Mouse (Mus musculus): Measurements from ENCODE around the gene Slc6a1.

Gene Slc6a1

DNA sequence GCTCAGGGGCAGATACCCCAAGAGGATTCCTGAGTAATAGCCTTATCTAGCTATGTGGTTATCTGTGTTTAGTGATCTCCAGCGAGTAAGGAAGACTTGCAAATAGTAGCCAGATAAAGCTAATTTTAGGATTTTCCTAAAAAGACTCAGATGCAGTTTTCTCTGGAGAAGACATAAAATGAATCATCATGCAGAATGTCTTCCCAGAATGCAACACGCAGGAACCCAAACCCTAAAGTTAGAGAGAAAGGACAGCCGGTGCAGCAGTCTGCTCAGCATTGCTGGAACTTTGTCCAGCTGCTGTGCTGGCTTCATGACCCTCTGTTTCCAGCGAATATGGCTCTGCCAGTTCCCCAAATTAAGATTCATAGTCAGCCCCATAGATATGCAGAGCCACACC lies 72.2 kb downstream of the Slc6a1 start:
- DNase-seq (ENCODE audit: low spot score): no peak

DNA sequence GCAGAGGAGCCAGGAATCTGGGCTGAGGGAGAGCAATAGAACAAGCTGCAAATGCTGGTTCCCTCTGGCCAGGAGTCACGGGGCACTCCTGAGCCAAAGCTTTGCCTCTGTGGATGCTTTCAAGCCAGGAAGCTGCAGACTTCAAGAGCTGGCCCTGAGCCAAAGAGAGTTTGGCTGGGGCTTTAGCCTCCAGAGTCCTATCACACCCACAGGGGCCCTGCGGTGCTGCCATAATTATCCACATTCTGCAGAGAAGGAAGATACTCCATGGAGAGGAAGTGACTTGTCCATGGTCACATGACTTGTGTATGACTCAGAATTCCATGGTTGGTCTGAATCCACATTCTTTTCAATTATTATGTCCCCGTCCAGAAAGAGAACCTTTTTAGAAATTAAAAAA lies 75.7 kb downstream of the Slc6a1 start:
- DNase-seq (ENCODE audit: low spot score): no peak

DNA sequence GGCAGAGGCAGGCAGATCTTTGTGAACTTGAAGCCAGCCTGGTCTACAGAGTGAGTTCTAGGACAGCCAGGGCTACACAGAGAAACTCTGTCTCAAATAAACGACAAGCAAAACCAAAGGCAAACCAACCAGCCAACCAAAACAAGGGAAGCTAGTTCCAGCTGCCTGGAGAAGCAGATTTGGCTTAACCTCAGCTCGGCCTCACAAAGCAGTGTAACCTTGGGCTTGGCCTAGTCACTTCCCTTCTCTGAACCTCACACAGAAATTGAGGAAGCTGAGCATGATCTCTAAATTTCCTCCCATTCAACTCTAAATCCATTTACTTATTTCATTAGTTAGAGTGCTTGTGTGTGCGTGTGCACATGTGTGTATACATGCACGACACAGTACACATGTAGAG lies 79.9 kb downstream of the Slc6a1 start:
- no peak for DNase-seq (ENCODE audit: low spot score)

DNA sequence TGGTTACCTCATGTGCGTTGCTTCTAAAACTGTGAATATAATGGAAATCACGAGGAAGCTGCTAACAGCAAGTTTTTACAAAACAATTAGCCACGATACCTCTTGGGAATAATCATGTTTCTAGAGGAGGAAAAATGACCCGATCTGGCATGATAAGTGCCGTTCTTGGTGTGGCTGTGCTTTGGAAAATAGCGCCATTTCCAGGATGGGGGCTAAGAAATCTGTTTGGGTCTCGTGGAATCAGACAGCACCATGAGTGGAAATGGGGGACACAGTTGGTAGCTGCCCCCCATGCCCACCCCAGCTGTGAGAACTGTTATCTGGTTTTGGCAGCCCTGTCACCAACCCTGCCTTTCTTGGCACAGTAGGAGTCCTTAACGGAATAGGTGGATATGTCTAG lies 81.3 kb downstream of the Slc6a1 start:
- DNase-seq (ENCODE audit: low spot score): no peak

DNA sequence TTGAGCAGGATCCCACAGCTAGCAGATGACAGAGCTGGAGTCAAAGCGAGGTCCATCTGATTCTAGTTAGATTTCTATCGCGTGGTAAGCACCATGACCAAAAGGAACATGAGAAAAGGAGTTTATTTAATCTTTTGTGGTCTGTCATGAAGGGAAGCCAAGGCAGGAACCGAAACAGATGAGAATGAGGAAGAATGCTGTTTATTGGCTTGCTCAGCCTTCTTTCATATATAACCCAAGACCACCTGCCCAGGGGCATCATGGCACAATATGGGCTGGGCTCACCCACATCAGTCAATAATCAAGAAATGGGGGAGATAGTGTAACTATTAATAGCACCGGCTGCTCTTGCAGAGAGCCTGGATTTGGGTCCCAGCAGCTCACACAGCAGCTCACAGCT lies 82.3 kb downstream of the Slc6a1 start:
- no peak for DNase-seq (ENCODE audit: low spot score)

DNA sequence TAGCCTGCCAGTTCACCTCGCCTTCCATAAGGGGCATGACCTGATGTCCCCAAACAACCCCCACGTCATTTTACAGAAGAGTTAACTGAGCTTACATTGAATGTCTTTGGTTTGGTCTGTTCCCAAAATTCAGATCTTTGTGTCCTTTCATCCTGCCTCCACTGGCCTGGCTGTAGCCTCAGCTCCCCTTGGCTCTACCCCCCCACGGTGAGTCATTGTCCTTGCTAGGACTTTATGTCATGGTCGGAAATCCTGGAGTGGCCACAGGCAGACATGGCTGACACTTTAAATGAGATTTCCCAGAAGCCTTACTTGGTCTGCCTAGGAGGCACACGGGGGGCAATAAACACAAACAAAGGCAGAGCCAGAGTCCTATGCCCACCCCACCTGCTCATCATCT lies 83.8 kb downstream of the Slc6a1 start:
- DNase-seq (ENCODE audit: low spot score): no peak

All from ovary, postnatal 10 days (tissue).